Mouse (Mus musculus): ENCODE measurements around the gene Adgrg2.

DNA sequence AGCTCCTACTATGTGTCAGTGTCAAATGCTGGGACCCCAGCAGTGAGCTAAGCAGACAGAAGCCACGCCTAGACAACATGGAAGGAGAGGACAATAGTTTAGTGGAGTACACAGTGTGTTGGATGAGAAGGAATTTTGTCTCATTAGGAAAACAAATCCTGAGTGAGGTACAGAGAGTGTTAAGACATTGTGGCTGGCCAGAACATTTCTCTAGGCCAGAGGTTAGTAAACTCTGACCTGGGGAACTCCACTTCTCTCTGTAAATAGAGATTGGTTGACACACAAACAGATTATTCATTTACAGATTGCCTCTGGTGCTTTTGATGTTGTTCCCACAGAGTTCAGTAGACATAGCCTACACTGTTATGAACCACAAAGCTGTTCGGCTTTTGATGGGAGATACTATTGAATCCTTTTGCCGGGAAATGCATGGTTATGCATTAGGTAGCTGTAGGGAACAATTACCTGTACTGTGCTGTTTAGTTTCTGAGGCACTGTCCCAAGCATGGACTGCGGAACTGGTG is 22.5 kb downstream of the Adgrg2 start:
- TF ChIP-seq CTCF (IDR thresholded peaks at IDR 0.05; ENCODE audit: low read depth, low read length) (no peak), POLR2A (IDR thresholded peaks at IDR 0.05; ENCODE audit: insufficient read depth, low read length) (no peak), EP300 (IDR thresholded peaks at IDR 0.05; ENCODE audit: insufficient read depth, low read depth, low read length) (no peak)

Data from ES-Bruce4 (cell line).